Mouse (Mus musculus) c-Kit-positive CD71-positive TER-119-positive erythroid progenitor cells, embryonic 14.5 days (primary cell): ENCODE measurements around the gene Ctnna3.
"Not testable (repeated sequence)": the region's sequence is repeated elsewhere in the genome, so short reads cannot be mapped to it uniquely, and the experiment has no call there.

Source experiments
- DNase-seq: peaks from one replicate; pipeline ENCODE4 v3.0.0-alpha.2; 2013; ENCODE audit warnings: low spot score

The Ctnna3 gene

GRCm38 (mm10) chr10:64215632-64216031 is 785.7 kb downstream of the Ctnna3 start:
- DNase-seq, result no peak

- DNase-seq, result no peak
These were observed 793.1 kb downstream of the Ctnna3 start for GRCm38 (mm10) chr10:64223023-64223422.

GRCm38 (mm10) chr10:64224007-64224406 is 794.1 kb downstream of the Ctnna3 start:
- no peak for DNase-seq

GRCm38 (mm10) chr10:64224424-64224823 is 794.5 kb downstream of the Ctnna3 start:
- DNase-seq, result no peak

GRCm38 (mm10) chr10:64225826-64226225 is 795.9 kb downstream of the Ctnna3 start:
- not testable (repeated sequence) for DNase-seq

- DNase-seq, result no peak
These were observed 813.5 kb downstream of the Ctnna3 start for GRCm38 (mm10) chr10:64243421-64243820.

- DNase-seq, result no peak
These were observed 838.3 kb downstream of the Ctnna3 start for GRCm38 (mm10) chr10:64268156-64268555.

GRCm38 (mm10) chr10:64275143-64275542 is 845.2 kb downstream of the Ctnna3 start:
- DNase-seq, result no peak

GRCm38 (mm10) chr10:64278836-64279235 is 848.9 kb downstream of the Ctnna3 start:
- DNase-seq, result no peak

GRCm38 (mm10) chr10:64305802-64306201 is 875.9 kb downstream of the Ctnna3 start:
- DNase-seq, result no peak

GRCm38 (mm10) chr10:64311622-64312292 is 881.9 kb downstream of the Ctnna3 start:
- DNase-seq, result no peak

- DNase-seq, result no peak
These were observed 890.4 kb downstream of the Ctnna3 start for GRCm38 (mm10) chr10:64320332-64320731.

- no peak for DNase-seq
These were observed 912.9 kb downstream of the Ctnna3 start for GRCm38 (mm10) chr10:64342702-64343379.

GRCm38 (mm10) chr10:64373288-64373687 is 943.4 kb downstream of the Ctnna3 start:
- no peak for DNase-seq

- no peak for DNase-seq
These were observed 947.9 kb downstream of the Ctnna3 start for GRCm38 (mm10) chr10:64377751-64378150.

GRCm38 (mm10) chr10:64396579-64396978 is 966.7 kb downstream of the Ctnna3 start:
- DNase-seq, result no peak

GRCm38 (mm10) chr10:64418396-64418795 is 988.5 kb downstream of the Ctnna3 start:
- not testable (repeated sequence) for DNase-seq

- no peak for DNase-seq
These were observed 1008.8 kb downstream of the Ctnna3 start for GRCm38 (mm10) chr10:64438736-64439135.

GRCm38 (mm10) chr10:64448624-64449023 is 1018.7 kb downstream of the Ctnna3 start:
- DNase-seq, result no peak

- DNase-seq, result no peak
These were observed 1053.4 kb downstream of the Ctnna3 start for GRCm38 (mm10) chr10:64483281-64483680.

- DNase-seq, result no peak
These were observed 1059.6 kb downstream of the Ctnna3 start for GRCm38 (mm10) chr10:64489471-64489870.

- no peak for DNase-seq
These were observed 1113.7 kb downstream of the Ctnna3 start for GRCm38 (mm10) chr10:64543647-64544046.

GRCm38 (mm10) chr10:64544389-64544788 is 1114.5 kb downstream of the Ctnna3 start:
- DNase-seq, result no peak

GRCm38 (mm10) chr10:64571311-64571710 is 1141.4 kb downstream of the Ctnna3 start:
- DNase-seq, result no peak
